Mouse (Mus musculus): ENCODE measurements around the gene Slfnl1. TPM values are rescaled to one million over a fixed set of nuclear protein-coding genes. Genes with fewer than 3 reads are reported as not detected.
A peak's percentile ranks its signal among the peaks of the same experiment; 100 is the strongest.

Gene Slfnl1
- polyA plus RNA-seq, 1 experiment from 2014 or later: not detected

- 81% methylated on average over 1 of the region's 1 CpGs for WGBS
- H3K9me3 ChIP-seq: no peaks in the 10 kb centered on the region
- no peaks in the 10 kb centered on the region for H3K27me3 ChIP-seq
- no peak overlapping the region for H3K4me2 ChIP-seq
- no peak overlapping the region for H3K9ac ChIP-seq
- peaks cover 94% of the 10 kb centered on the region for H3K36me3 ChIP-seq
- no peaks in the 10 kb centered on the region for H3K4me1 ChIP-seq
- no peak overlapping the region for H3K27ac ChIP-seq
- no peak overlapping the region for H3K4me3 ChIP-seq
- ATAC-seq (ENCODE audit: insufficient number of reproducible peaks, low FRiP score, low TSS enrichment, low read depth): no peak
Observed at GRCm38 (mm10) chr4:120544896-120545295, 12.9 kb downstream of the Slfnl1 start.

- WGBS: 91% methylated on average over 6 of the region's 6 CpGs
Observed at GRCm38 (mm10) chr4:120556592-120556991, 24.6 kb downstream of the Slfnl1 start.

GRCm38 (mm10) chr4:120565726-120566125 lies 33.7 kb downstream of the Slfnl1 start:
- WGBS: 74% methylated on average over 2 of the region's 2 CpGs
- H3K4me1 ChIP-seq: peaks cover 23% of the 10 kb centered on the region
- H3K9ac ChIP-seq: no peak overlapping the region
- no peaks in the 10 kb centered on the region for H3K27me3 ChIP-seq
- no peaks in the 10 kb centered on the region for H3K9me3 ChIP-seq
- H3K27ac ChIP-seq: no peak overlapping the region
- no peak for ATAC-seq (ENCODE audit: insufficient number of reproducible peaks, low FRiP score, low TSS enrichment, low read depth)
- H3K4me3 ChIP-seq: no peak overlapping the region
- H3K4me2 ChIP-seq: no peak overlapping the region
- peaks cover 34% of the 10 kb centered on the region for H3K36me3 ChIP-seq

More at GRCm38 (mm10) chr4:120556592-120556991, 24.6 kb downstream of the Slfnl1 start:
- no peak overlapping the region for H3K4me2 ChIP-seq
- no peak overlapping the region for H3K9ac ChIP-seq
- H3K36me3 ChIP-seq: peaks cover 82% of the 10 kb centered on the region
- no peaks in the 10 kb centered on the region for H3K27me3 ChIP-seq
- no peak for ATAC-seq (ENCODE audit: insufficient number of reproducible peaks, low FRiP score, low TSS enrichment, low read depth)
- H3K27ac ChIP-seq: no peak overlapping the region
- H3K4me1 ChIP-seq: no peaks in the 10 kb centered on the region
- H3K9me3 ChIP-seq: no peaks in the 10 kb centered on the region
- H3K4me3 ChIP-seq: no peak overlapping the region

GRCm38 (mm10) chr4:120568005-120568404 lies 36.0 kb downstream of the Slfnl1 start:
- no peaks in the 10 kb centered on the region for H3K27me3 ChIP-seq
- no peak for ATAC-seq (ENCODE audit: insufficient number of reproducible peaks, low FRiP score, low TSS enrichment, low read depth)
- H3K4me2 ChIP-seq: peak overlapping the region; percentile 71
- H3K9me3 ChIP-seq: no peaks in the 10 kb centered on the region
- H3K9ac ChIP-seq: no peak overlapping the region
- H3K4me3 ChIP-seq: peak overlapping the region; percentile 93
- peaks cover 16% of the 10 kb centered on the region for H3K36me3 ChIP-seq
- 12% methylated on average over 5 of the region's 5 CpGs for WGBS
- peak overlapping the region; percentile 72 for H3K27ac ChIP-seq
- H3K4me1 ChIP-seq: peaks cover 32% of the 10 kb centered on the region

- Histone ChIP-seq H3K27me3 (no peaks in the 10 kb centered on the region), H3K27ac (peak overlapping the region; percentile 97; the same call in 1 of the 2 replicates), H3K4me2 (peak overlapping the region; percentile 71), H3K9ac (peak overlapping the region; percentile 79; the same call in 1 of the 2 replicates), H3K4me1 (peaks cover 32% of the 10 kb centered on the region), H3K36me3 (peaks cover 8% of the 10 kb centered on the region), H3K9me3 (no peaks in the 10 kb centered on the region), H3K4me3 (peak overlapping the region; percentile 93)
- ATAC-seq (ENCODE audit: insufficient number of reproducible peaks, low FRiP score, low TSS enrichment, low read depth): no peak
- WGBS: 4% methylated on average over 4 of the region's 4 CpGs
Observed at GRCm38 (mm10) chr4:120569025-120569424, 37.0 kb downstream of the Slfnl1 start.

- Histone ChIP-seq H3K9ac (peak within 1 kb of the TSS; percentile 79), H3K27me3 (no peaks in the 10 kb centered on the region)
- WGBS: under 1% methylated on average over 97 of the region's 97 CpGs
Observed at GRCm38 (mm10) chr4:120569486-120570437, 37.7 kb downstream of the Slfnl1 start, which contains the start of gene Ctps. TSS of gene Ctps (minus strand) at chr4:120570276.

GRCm38 (mm10) chr4:120570438-120571069 lies 38.5 kb downstream of the Slfnl1 start:
- no peaks in the 10 kb centered on the region for H3K36me3 ChIP-seq
- peak overlapping the region; percentile 93 for H3K4me3 ChIP-seq
- peak overlapping the region; percentile 79 for H3K9ac ChIP-seq
- peak overlapping the region; percentile 71 for H3K4me2 ChIP-seq
- peak; percentile 40 for ATAC-seq (ENCODE audit: insufficient number of reproducible peaks, low FRiP score, low TSS enrichment, low read depth)
- WGBS: under 1% methylated on average over 27 of the region's 27 CpGs
- H3K4me1 ChIP-seq: peaks cover 32% of the 10 kb centered on the region
- H3K9me3 ChIP-seq: no peaks in the 10 kb centered on the region
- peak overlapping the region; percentile 97 for H3K27ac ChIP-seq
- H3K27me3 ChIP-seq: no peaks in the 10 kb centered on the region

More at GRCm38 (mm10) chr4:120569486-120570437, 37.7 kb downstream of the Slfnl1 start, which contains the start of gene Ctps:
- peak within 1 kb of the TSS; percentile 93 for H3K4me3 ChIP-seq
- peak within 1 kb of the TSS; percentile 97 for H3K27ac ChIP-seq
- peaks cover 2% of the 10 kb centered on the region for H3K36me3 ChIP-seq
- H3K9me3 ChIP-seq: no peaks in the 10 kb centered on the region
- peak; percentile 96 for ATAC-seq (ENCODE audit: insufficient number of reproducible peaks, low FRiP score, low TSS enrichment, low read depth)
- peak within 1 kb of the TSS; percentile 71 for H3K4me2 ChIP-seq
- H3K4me1 ChIP-seq: peaks cover 32% of the 10 kb centered on the region

GRCm38 (mm10) chr4:120571070-120571464 lies 39.0 kb downstream of the Slfnl1 start:
- no peaks in the 10 kb centered on the region for H3K27me3 ChIP-seq
- H3K4me3 ChIP-seq: peak overlapping the region; percentile 93
- peak overlapping the region; percentile 71 for H3K4me2 ChIP-seq
- H3K36me3 ChIP-seq: no peaks in the 10 kb centered on the region
- peak overlapping the region; percentile 97 for H3K27ac ChIP-seq
- ATAC-seq (ENCODE audit: insufficient number of reproducible peaks, low FRiP score, low TSS enrichment, low read depth): no peak
- H3K9me3 ChIP-seq: no peaks in the 10 kb centered on the region
- WGBS: 41% methylated on average over 3 of the region's 3 CpGs
- H3K4me1 ChIP-seq: peaks cover 32% of the 10 kb centered on the region
- no peak overlapping the region for H3K9ac ChIP-seq

GRCm38 (mm10) chr4:120571691-120572090 lies 39.7 kb downstream of the Slfnl1 start:
- peak overlapping the region; percentile 97 for H3K27ac ChIP-seq
- no peak overlapping the region for H3K9ac ChIP-seq
- no peak overlapping the region; the same call in 1 of the 2 replicates for H3K4me2 ChIP-seq
- H3K9me3 ChIP-seq: no peaks in the 10 kb centered on the region
- no peaks in the 10 kb centered on the region for H3K36me3 ChIP-seq
- ATAC-seq (ENCODE audit: insufficient number of reproducible peaks, low FRiP score, low TSS enrichment, low read depth): no peak
- H3K4me3 ChIP-seq: no peak overlapping the region
- WGBS: 47% methylated on average over 3 of the region's 3 CpGs
- peaks cover 32% of the 10 kb centered on the region for H3K4me1 ChIP-seq
- H3K27me3 ChIP-seq: no peaks in the 10 kb centered on the region

GRCm38 (mm10) chr4:120580894-120581293 lies 48.9 kb downstream of the Slfnl1 start:
- Histone ChIP-seq H3K36me3 (no peaks in the 10 kb centered on the region), H3K27ac (no peak overlapping the region), H3K4me3 (no peak overlapping the region), H3K9me3 (no peaks in the 10 kb centered on the region), H3K9ac (no peak overlapping the region), H3K27me3 (no peaks in the 10 kb centered on the region), H3K4me1 (no peaks in the 10 kb centered on the region), H3K4me2 (no peak overlapping the region)
- 85% methylated on average over 5 of the region's 5 CpGs for WGBS
- no peak for ATAC-seq (ENCODE audit: insufficient number of reproducible peaks, low FRiP score, low TSS enrichment, low read depth)

- Histone ChIP-seq H3K27me3 (no peaks in the 10 kb centered on the region), H3K4me1 (no peaks in the 10 kb centered on the region), H3K9ac (no peak overlapping the region), H3K4me3 (no peak overlapping the region), H3K36me3 (no peaks in the 10 kb centered on the region), H3K4me2 (no peak overlapping the region), H3K9me3 (no peaks in the 10 kb centered on the region), H3K27ac (no peak overlapping the region)
- no peak for ATAC-seq (ENCODE audit: insufficient number of reproducible peaks, low FRiP score, low TSS enrichment, low read depth)
- WGBS: 76% methylated on average over 9 of the region's 9 CpGs
Observed at GRCm38 (mm10) chr4:120581711-120582110, 49.7 kb downstream of the Slfnl1 start.

Data from limb, embryonic 15.5 days (tissue).